Mouse (Mus musculus): Measurements from ENCODE around the gene Cyp1b1. TPM values are rescaled to one million over a fixed set of nuclear protein-coding genes. Genes with fewer than 3 reads are reported as not detected.

Cyp1b1 gene
- total RNA-seq, 2 experiments from 2014 or later: 0.11 TPM; not detected in 1

GRCm38 (mm10) chr17:79657785-79658184, 57.1 kb downstream of the Cyp1b1 start:
- ATAC-seq (replicated peaks; ENCODE audit: poor library complexity, severe bottlenecking): no peak

- ATAC-seq (replicated peaks; ENCODE audit: poor library complexity, severe bottlenecking): no peak
These were observed 60.7 kb downstream of the Cyp1b1 start for GRCm38 (mm10) chr17:79654187-79654586.

GRCm38 (mm10) chr17:79653171-79653570, 61.7 kb downstream of the Cyp1b1 start:
- no peak for ATAC-seq (replicated peaks; ENCODE audit: poor library complexity, severe bottlenecking)

Other genes starting within 250 kb of the Cyp1b1 start
- 0.95 and 15.0 TPM in 2 replicates for gene Rmdn2, start 103.2 kb downstream of the Cyp1b1 start, total RNA-seq (2014; fragmentation: Nextera tagmentation)
- gene Rmdn2, start 103.2 kb downstream of the Cyp1b1 start, total RNA-seq (2017): 4.2 and 13.3 TPM in 2 replicates
- gene Atl2, start 181.1 kb upstream of the Cyp1b1 start, total RNA-seq (2014; fragmentation: Nextera tagmentation): 25.1 and 25.4 TPM in 2 replicates
- 33.5 and 40.1 TPM in 2 replicates for gene Atl2, start 181.1 kb upstream of the Cyp1b1 start, total RNA-seq (2017)

Data from granulocyte monocyte progenitor cell, adult 5-6 weeks (primary cell).